Mouse (Mus musculus) limb, embryonic 14.5 days (tissue): Measurements from ENCODE around the gene Coq10a. TPM values are rescaled to one million over a fixed set of nuclear protein-coding genes. Genes with fewer than 3 reads are reported as not detected.

Experiments used
- ATAC-seq: fragments of 200-750 bp; cut with Nextera tagmentation; 2 replicates; pipeline ENCODE4 v1.8.0; 2017; ENCODE audit warnings: low read depth, moderate number of reproducible peaks, moderate TSS enrichment; ENCODE audit not compliant: low FRiP score
- DNase-seq: peaks from one replicate; pipeline ENCODE4 v3.0.0-alpha.2; 2015; ENCODE audit warnings: low spot score
- H3K27ac ChIP-seq: fragments of 300-500 bp; sonication (generic); replicated peaks from 2 replicates; pipeline ENCODE4 v1.5.1; 2014; ENCODE audit warnings: low read depth, mild to moderate bottlenecking, low read length, moderate library complexity, mixed read lengths
- H3K27me3 ChIP-seq: fragments of 300-500 bp; sonication (generic); 2 replicates; pipeline ENCODE4 v1.6.1; 2014; ENCODE audit warnings: low read length, mixed read lengths; ENCODE audit not compliant: control insufficient read depth, insufficient read depth
- H3K36me3 ChIP-seq: fragments of 300-500 bp; sonication (generic); 2 replicates; pipeline ENCODE4 v1.6.1; 2014; ENCODE audit warnings: mild to moderate bottlenecking, low read length, moderate library complexity, mixed read lengths; ENCODE audit not compliant: control insufficient read depth, insufficient read depth
- H3K4me1 ChIP-seq: fragments of 300-500 bp; sonication (generic); 2 replicates; pipeline ENCODE4 v1.6.1; 2014; ENCODE audit warnings: antibody characterized with exemption, low read length, mixed read lengths; ENCODE audit not compliant: control insufficient read depth, insufficient read depth
- H3K4me2 ChIP-seq: fragments of 300-500 bp; sonication (generic); replicated peaks from 2 replicates; pipeline ENCODE4 v1.6.1; 2014; ENCODE audit warnings: low read depth, mild to moderate bottlenecking, low read length, moderate library complexity; ENCODE audit not compliant: severe bottlenecking
- H3K4me3 ChIP-seq: fragments of 300-500 bp; sonication (generic); replicated peaks from 2 replicates; pipeline ENCODE4 v1.5.1; 2014; ENCODE audit warnings: low read length
- H3K9ac ChIP-seq: fragments of 300-500 bp; sonication (generic); 2 replicates; pipeline ENCODE4 v1.6.1; 2014; ENCODE audit warnings: mild to moderate bottlenecking, low read depth, low read length, moderate library complexity; ENCODE audit not compliant: severe bottlenecking
- H3K9me3 ChIP-seq: fragments of 300-500 bp; sonication (generic); 2 replicates; pipeline ENCODE4 v1.6.1; 2016; ENCODE audit warnings: low read length; ENCODE audit not compliant: control insufficient read depth
- POLR2A ChIP-seq: fragments of 200-500 bp; IDR thresholded peaks from 2 replicates; pipeline ENCODE4 v1.8.0; 2012; ENCODE audit warnings: inconsistent platforms, mild to moderate bottlenecking, moderate library complexity, borderline replicate concordance; ENCODE audit not compliant: insufficient read depth, insufficient read length; ENCODE audit errors: extremely low read depth
- WGBS: fragments of 180-500 bp; shearing (Covaris S2); extraction: QIAGEN DNeasy Blood & Tissue Kit; methylation state at CpG from one replicate; pipeline ENCODE4 v1.1.7; 2014; 5-methylcytosine and 5-hydroxymethylcytosine counted together
- polyA plus RNA-seq, 2 experiments: library from polyadenylated mRNA; depleted of rRNA in 1 of 2; stranded (reverse) in 1 of 2; unstranded in 1 of 2; fragments of >200 nt; fragmentation: Nextera tagmentation in 1 of 2; extraction: Ambion mirVana in 1 of 2; gene quantifications; 2 replicates each; pipeline versions ENCODE4 v1.2.1 to v1.2.3; 2012 to 2014

Coq10a gene
- polyA plus RNA-seq, 2 experiments = 19.4 to 38.9 TPM

- 83% methylated on average over 7 of the region's 7 CpGs for WGBS
- Histone ChIP-seq H3K27me3 (no peaks in the 10 kb centered on the region), H3K27ac (no peak overlapping the region), H3K4me2 (no peak overlapping the region), H3K4me3 (no peak overlapping the region), H3K9ac (no peak overlapping the region), H3K36me3 (peaks cover 23% of the 10 kb centered on the region; the same call in 1 of the 2 replicates), H3K4me1 (peaks cover 6% of the 10 kb centered on the region; the same call in 1 of the 2 replicates), H3K9me3 (no peaks in the 10 kb centered on the region)
- DNase-seq (no peak), ATAC-seq (no peak)
- TF ChIP-seq POLR2A = no peak
Observed at GRCm38 (mm10) chr10:128403931-128404330, 35.1 kb upstream of the Coq10a start.

DNA sequence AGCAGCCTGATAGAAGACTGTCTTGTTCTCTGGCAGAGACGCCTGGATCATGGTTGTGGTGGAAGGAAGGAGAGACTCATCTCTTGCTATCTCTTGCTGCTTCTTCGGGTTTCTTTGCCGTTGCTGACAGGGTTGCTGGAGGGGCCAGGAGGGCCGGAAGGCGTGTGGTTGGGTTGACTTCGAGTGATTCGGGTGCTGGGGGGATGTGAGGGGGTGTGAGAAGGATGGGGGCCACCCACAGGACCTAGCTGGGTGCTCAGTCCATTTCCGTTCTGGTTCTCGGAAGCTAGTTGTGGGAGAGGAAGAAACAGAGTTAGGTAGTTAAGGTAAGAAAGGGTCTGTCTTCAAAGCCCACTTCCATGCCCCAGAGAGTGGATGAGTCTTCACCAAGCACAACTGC is 32.8 kb upstream of the Coq10a start:
- Histone ChIP-seq H3K9ac (no peak overlapping the region), H3K4me3 (no peak overlapping the region), H3K27ac (no peak overlapping the region), H3K4me1 (peaks cover 2% of the 10 kb centered on the region; the same call in 1 of the 2 replicates), H3K27me3 (no peaks in the 10 kb centered on the region), H3K4me2 (no peak overlapping the region), H3K36me3 (peaks cover 28% of the 10 kb centered on the region), H3K9me3 (no peaks in the 10 kb centered on the region)
- 86% methylated on average over 9 of the region's 9 CpGs for WGBS
- ATAC-seq = no peak
- no peak for DNase-seq
- no peak for TF ChIP-seq POLR2A

- no peak for TF ChIP-seq POLR2A
- DNase-seq = no peak
- H3K27me3 ChIP-seq = no peaks in the 10 kb centered on the region
- H3K36me3 ChIP-seq = peaks cover 30% of the 10 kb centered on the region
- 0 out of 2 replicates have a peak within 1 kb of the TSS, but pooled peaks have one; percentile 21 for H3K9ac ChIP-seq
- no peaks in the 10 kb centered on the region for H3K9me3 ChIP-seq
- no peak within 1 kb of the TSS for H3K4me3 ChIP-seq
- 38% methylated on average over 2 of the region's 2 CpGs for WGBS
- no peak within 1 kb of the TSS for H3K4me2 ChIP-seq
- H3K4me1 ChIP-seq = peaks cover 2% of the 10 kb centered on the region; the same call in 1 of the 2 replicates
- no peak within 1 kb of the TSS for H3K27ac ChIP-seq
- no peak for ATAC-seq
Observed at GRCm38 (mm10) chr10:128401056-128401455, 32.3 kb upstream of the Coq10a start, which contains the start of gene Slc39a5. Gene Slc39a5, minus strand, starts transcription at chr10:128401229.

DNA sequence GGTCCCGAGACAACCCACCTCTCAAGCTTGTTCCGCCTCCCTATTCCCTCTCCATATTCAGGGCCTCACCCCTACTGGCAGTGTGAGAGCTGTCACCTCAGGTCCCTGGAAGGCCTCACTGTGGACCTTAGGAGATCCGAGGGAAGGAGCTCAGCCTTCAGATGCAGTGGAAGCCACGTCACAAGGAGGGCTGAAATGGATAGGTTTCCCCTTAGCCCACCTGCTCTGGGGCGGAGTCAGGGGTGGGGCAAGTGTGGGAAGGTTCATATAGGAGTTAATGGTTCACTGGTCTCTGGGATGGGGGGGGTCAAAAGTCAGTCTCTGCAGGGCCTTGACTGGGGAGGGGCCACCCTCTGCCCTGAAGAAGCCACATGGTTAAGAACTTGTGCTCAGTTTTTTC is 31.5 kb upstream of the Coq10a start:
- DNase-seq (no peak), ATAC-seq (no peak)
- Histone ChIP-seq H3K4me3 (no peak overlapping the region), H3K9ac (0 out of 2 replicates have a peak overlapping the region, but pooled peaks have one; percentile 21), H3K27ac (no peak overlapping the region), H3K4me1 (peaks cover 2% of the 10 kb centered on the region; the same call in 1 of the 2 replicates), H3K27me3 (no peaks in the 10 kb centered on the region), H3K4me2 (no peak overlapping the region), H3K9me3 (no peaks in the 10 kb centered on the region), H3K36me3 (peaks cover 34% of the 10 kb centered on the region)
- WGBS = 25% methylated on average over 5 of the region's 5 CpGs
- no peak for TF ChIP-seq POLR2A

DNA sequence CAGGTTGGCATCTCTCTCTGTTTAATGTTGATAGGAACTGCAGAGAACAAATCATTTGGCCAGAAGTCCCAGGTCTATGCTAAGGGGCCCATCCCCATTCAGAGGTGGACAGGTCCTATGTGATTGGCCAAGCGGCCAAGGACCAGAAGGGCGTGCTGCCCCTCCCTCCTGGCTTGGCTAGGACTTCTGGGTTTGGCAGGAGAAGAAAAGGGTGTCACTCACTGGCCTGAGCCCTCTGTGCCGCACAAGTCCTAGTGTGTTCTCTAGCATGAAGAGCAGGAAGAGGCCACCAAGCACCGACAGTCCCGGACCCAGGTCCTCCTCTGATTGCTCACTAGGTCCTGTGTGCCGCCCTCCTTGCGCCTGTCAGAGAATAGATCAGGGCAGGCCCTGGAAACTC is 28.7 kb upstream of the Coq10a start:
- Histone ChIP-seq H3K36me3 (peaks cover 54% of the 10 kb centered on the region), H3K9me3 (no peaks in the 10 kb centered on the region), H3K27ac (no peak overlapping the region), H3K9ac (no peak overlapping the region), H3K27me3 (no peaks in the 10 kb centered on the region), H3K4me3 (no peak overlapping the region), H3K4me2 (no peak overlapping the region), H3K4me1 (peaks cover 2% of the 10 kb centered on the region; the same call in 1 of the 2 replicates)
- ATAC-seq (no peak), DNase-seq (no peak)
- WGBS = 66% methylated on average over 7 of the region's 7 CpGs
- no peak for TF ChIP-seq POLR2A
